8 mouse cellular contexts compared by ENCODE assay signal in the genomic region with DNA sequence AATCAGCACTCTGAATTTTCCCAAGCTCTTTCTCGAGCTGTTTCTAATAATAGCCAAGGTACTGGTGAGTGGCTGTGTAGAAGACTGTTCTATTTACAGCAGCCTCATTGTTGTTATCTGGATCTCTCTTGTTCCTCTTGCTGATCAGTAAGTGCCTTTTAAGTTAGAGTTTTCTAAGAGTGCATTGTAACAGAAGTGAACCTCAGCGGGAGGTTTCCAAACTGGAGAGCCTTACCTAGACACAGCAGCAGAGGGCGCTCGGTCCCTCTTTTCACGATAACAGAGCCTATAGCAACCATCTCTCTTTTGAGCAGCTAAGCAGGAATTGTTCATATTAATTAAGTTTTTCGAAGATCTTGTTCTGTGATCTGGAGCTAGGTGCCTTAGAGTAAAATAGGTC.
DNase-seq lines count a peak whose midpoint lies in the region; ATAC-seq and TF ChIP-seq lines count a peak whose summit lies in the region.

No protein-coding gene starts in this region.

- ATAC-seq in limb, embryonic 14.5 days (ENCODE audit: low FRiP score, low read depth) = peak; percentile 63
- ATAC-seq in neural tube, embryonic 11.5 days (ENCODE audit: insufficient read depth, low FRiP score, low TSS enrichment) = no peak

- no peak overlapping the region for H3K9ac ChIP-seq in limb, embryonic 14.5 days (ENCODE audit: low read depth, low read length, severe bottlenecking)
- no peak overlapping the region for H3K9ac ChIP-seq in neural tube, embryonic 11.5 days (ENCODE audit: low read length)

- TF ChIP-seq CTCF in testis, adult 2 months (IDR thresholded peaks at IDR 0.05; ENCODE audit: control insufficient read depth, insufficient read depth, insufficient replicate concordance, low read depth, low read length) = peak; percentile 43; the same call in 1 of the 2 replicates

- 0 out of 2 replicates have a peak, but pooled peaks have one; percentile 18 for TF ChIP-seq POLR2A in limb, embryonic 14.5 days (IDR thresholded peaks at IDR 0.05; ENCODE audit: borderline replicate concordance, extremely low read depth, insufficient read depth, insufficient read length)
- no peak for TF ChIP-seq POLR2A in testis, adult 2 months (IDR thresholded peaks at IDR 0.05; ENCODE audit: control insufficient read depth, low read depth, low read length)

- DNase-seq in A20 (ENCODE audit: low read depth, low spot score) = peak; percentile 76
- peak; percentile 59 to 73 for DNase-seq in adrenal gland, adult 18-20 months (ENCODE audit: low spot score in 2 of 2)
- DNase-seq in embryo, embryonic 10.5 days (ENCODE audit: low spot score) = peak; percentile 93
- DNase-seq in heart, adult 18-20 months = peak; percentile 66 to 89
- peak; percentile 25 to 74 for DNase-seq in kidney, adult 8-10 months
- DNase-seq in limb, embryonic 14.5 days (ENCODE audit: low spot score) = peak; percentile 84
- DNase-seq in neural tube, embryonic 11.5 days (ENCODE audit: low spot score) = peak; percentile 84

- H3K4me1 ChIP-seq in limb, embryonic 14.5 days (ENCODE audit: control insufficient read depth, insufficient read depth, low read length) = peaks cover 10% of the 10 kb centered on the region
- H3K4me1 ChIP-seq in neural tube, embryonic 11.5 days (ENCODE audit: control insufficient read depth, insufficient read depth, low read length) = peaks cover 5% of the 10 kb centered on the region; the same call in 1 of the 2 replicates
- H3K4me1 ChIP-seq in testis, adult 2 months (ENCODE audit: control insufficient read depth, insufficient read depth, low read length) = no peaks in the 10 kb centered on the region

- WGBS in limb, embryonic 14.5 days = 12% methylated on average over 6 of the region's 6 CpGs
- 9% methylated on average over 6 of the region's 6 CpGs for WGBS in neural tube, embryonic 11.5 days

- no peaks in the 10 kb centered on the region for H3K27me3 ChIP-seq in limb, embryonic 14.5 days (ENCODE audit: control insufficient read depth, insufficient read depth, low read length)
- no peaks in the 10 kb centered on the region for H3K27me3 ChIP-seq in neural tube, embryonic 11.5 days (ENCODE audit: control insufficient read depth, insufficient read depth, low read length)
- H3K27me3 ChIP-seq in testis, adult 2 months (ENCODE audit: control insufficient read depth, insufficient read depth, low read length) = no peaks in the 10 kb centered on the region

- no peak overlapping the region for H3K27ac ChIP-seq in limb, embryonic 14.5 days (replicated peaks; ENCODE audit: low read depth, low read length)
- no peak overlapping the region for H3K27ac ChIP-seq in neural tube, embryonic 11.5 days (ENCODE audit: low read depth, low read length)
- H3K27ac ChIP-seq in testis, adult 2 months (ENCODE audit: control insufficient read depth, insufficient read depth, low read depth, low read length) = no peak overlapping the region

- no peaks in the 10 kb centered on the region for H3K36me3 ChIP-seq in limb, embryonic 14.5 days (ENCODE audit: control insufficient read depth, insufficient read depth, low read length)
- no peaks in the 10 kb centered on the region for H3K36me3 ChIP-seq in neural tube, embryonic 11.5 days (ENCODE audit: control insufficient read depth, insufficient read depth, low read length)
- no peaks in the 10 kb centered on the region for H3K36me3 ChIP-seq in testis, adult 2 months (ENCODE audit: control insufficient read depth, insufficient read depth, low read length)

- no peaks in the 10 kb centered on the region for H3K9me3 ChIP-seq in limb, embryonic 14.5 days (ENCODE audit: control insufficient read depth, low read length)
- no peaks in the 10 kb centered on the region for H3K9me3 ChIP-seq in neural tube, embryonic 11.5 days (ENCODE audit: control insufficient read depth, low read length)

- H3K4me3 ChIP-seq in limb, embryonic 14.5 days (replicated peaks; ENCODE audit: low read length) = no peak overlapping the region
- no peak overlapping the region for H3K4me3 ChIP-seq in neural tube, embryonic 11.5 days (ENCODE audit: low read depth, low read length)
- H3K4me3 ChIP-seq in testis, adult 2 months (ENCODE audit: control insufficient read depth, low read depth, low read length) = no peak overlapping the region

- H3K4me2 ChIP-seq in limb, embryonic 14.5 days (replicated peaks; ENCODE audit: low read depth, low read length, severe bottlenecking) = no peak overlapping the region
- no peak overlapping the region for H3K4me2 ChIP-seq in neural tube, embryonic 11.5 days (ENCODE audit: low read depth)
